Mouse (Mus musculus) right cerebral cortex, postnatal 4 days (tissue): ENCODE results near the gene Gm8082.
"Not testable (repeated sequence)": the region's sequence is repeated elsewhere in the genome, so short reads cannot be mapped to it uniquely, and the experiment has no call there.

Source experiments
- DNase-seq: peaks from one replicate; pipeline ENCODE4 v3.0.0-alpha.2; 2022

Gm8082 gene

DNA sequence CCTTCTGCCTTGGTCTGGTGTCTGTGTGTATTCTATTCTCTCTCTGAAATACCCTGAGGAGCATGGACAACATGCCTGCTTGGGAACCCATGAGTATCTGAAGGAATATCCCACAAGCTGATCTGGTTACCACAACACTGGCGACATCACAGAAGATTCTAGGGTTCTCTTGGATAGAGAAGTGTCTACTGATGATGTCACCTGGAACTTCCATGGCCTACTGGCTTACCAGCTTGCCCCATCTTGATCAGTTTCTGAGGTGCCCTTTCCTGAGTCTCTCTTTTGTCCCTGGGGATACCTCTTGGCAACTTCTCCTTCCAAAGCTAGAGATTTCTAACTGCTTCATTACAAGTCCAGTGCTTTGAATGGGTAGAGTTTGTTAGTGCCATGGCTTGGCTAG lies at the start of gene Gm8082:
Gm8082 (minus strand) TSS at position 101 of the 400 bp plus-strand sequence.
- DNase-seq: not testable (repeated sequence)

DNA sequence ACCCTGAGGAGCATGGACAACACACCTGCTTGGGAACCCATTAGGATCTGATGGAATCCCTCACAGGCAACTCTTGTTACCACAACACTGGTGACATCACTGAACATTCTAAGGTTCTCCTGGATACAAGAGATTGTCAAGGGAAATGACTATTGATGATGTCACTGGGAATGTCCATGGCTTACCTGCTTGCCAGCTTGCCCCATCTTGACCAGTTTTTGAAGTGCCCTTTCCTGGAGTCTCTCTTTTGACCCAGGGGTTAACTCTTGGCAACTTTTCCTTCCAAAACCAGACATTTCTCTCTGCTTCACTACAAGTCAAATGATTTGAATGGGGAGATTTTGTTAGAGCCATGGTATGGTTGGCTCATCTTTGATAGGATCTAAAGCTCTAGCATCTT lies 22.1 kb upstream of the Gm8082 start, which contains the start of gene Gm10376:
Gm10376 (minus strand) TSS at position 101 of the 400 bp plus-strand sequence.
- not testable (repeated sequence) for DNase-seq
